Mouse (Mus musculus) frontal cortex, adult (tissue): ENCODE data around the gene Myo5c.

ENCODE experiments used
- ATAC-seq: cut with Nextera tagmentation; 2 replicates; pipeline ENCODE4 v1.9.2; 2017; ENCODE audit warnings: mild to moderate bottlenecking, moderate library complexity, mixed read lengths; ENCODE audit not compliant: low TSS enrichment

The Myo5c gene

GRCm38 (mm10) chr9:75322099-75322885 lies 90.5 kb downstream of the Myo5c start:
- peak; percentile 62 for ATAC-seq

- ATAC-seq: no peak
Observed at GRCm38 (mm10) chr9:75328047-75328446, 96.2 kb downstream of the Myo5c start.

DNA sequence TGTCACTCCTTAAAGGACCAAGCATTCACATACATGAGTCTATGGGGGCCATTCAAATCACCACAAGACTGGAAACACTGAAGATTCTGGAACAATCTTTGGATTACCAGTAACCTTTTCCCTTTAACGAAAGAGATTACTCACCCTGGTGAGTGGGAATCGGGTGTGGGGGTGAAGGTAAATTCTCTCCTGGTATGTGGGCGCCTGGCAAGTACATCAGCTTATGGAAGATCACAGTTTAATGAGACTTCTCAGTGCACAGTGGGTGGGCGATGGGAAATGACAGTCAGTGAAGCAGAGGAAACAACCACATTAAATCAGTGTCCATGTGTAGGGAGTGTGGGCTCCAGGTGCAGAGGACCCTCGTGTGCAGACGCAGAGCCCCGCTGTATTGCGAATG lies 99.0 kb downstream of the Myo5c start:
- ATAC-seq: peak; percentile 64

- ATAC-seq: no peak
Observed at GRCm38 (mm10) chr9:75334440-75334839, 102.6 kb downstream of the Myo5c start.

- ATAC-seq: peak; percentile 93
Observed at GRCm38 (mm10) chr9:75338016-75338415, 106.2 kb downstream of the Myo5c start.

DNA sequence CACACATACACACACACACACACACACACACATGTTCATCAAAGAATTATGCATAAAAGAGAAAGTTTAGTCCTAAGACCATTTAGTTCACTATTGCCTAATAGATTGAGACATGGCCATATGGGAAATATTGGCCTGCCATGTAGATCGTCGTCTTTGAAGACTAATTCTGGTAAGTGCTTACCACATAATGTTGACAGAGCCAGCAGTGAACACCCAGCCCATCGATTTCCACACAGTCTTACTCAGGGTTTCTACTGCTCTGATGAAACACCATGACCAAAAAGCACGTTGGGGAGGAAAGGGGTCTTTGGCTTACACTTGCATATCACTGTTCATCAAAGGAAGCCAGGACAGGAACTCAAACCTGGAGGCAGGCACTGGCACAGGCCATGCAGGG lies 110.6 kb downstream of the Myo5c start:
- ATAC-seq: no peak

DNA sequence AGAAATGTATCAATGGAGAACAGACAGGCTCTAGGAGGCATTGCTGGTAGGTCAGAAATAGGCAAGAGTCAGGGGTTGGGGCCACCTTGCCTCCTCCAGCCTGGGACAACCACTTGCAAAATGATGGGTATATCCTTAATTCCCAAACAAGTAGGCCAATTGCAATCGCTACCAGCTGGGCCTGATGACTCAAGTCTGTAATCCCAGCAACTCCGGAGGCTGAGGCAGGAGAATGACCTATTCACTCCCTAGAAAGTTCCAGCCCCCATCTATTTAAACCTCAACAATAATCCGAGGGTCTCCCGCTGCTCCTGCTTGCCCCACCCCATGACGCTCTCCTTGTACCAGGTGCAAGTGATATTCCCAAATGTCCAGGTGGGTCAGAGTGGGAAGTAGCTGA lies 115.6 kb downstream of the Myo5c start, which contains the start of gene Bcl2l10:
TSS of gene Bcl2l10 (plus strand) at position 301 of the 400 bp plus-strand sequence.
- no peak for ATAC-seq

GRCm38 (mm10) chr9:75348066-75348465 lies 116.2 kb downstream of the Myo5c start:
- ATAC-seq: no peak; the same call in 1 of the 2 replicates

DNA sequence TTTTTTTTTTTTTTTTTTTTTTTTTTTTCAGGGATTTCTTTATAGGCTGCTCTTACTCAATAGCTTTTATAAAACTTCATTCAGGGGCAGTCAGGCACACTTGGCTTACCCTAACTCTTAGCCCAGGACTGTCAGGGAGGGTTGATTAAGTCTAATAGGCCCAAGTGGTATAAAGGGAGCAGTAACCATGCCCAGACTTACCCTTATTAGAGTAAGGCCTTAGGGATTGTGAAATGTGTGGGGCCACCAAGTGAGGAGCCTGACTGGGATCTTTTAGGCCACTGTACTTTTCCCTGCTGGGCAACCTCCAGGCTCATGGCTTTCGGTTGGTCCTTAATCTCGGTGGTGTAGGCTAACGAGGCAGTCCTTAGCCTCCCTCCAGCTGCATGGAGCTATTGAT lies 116.8 kb downstream of the Myo5c start:
- no peak for ATAC-seq

DNA sequence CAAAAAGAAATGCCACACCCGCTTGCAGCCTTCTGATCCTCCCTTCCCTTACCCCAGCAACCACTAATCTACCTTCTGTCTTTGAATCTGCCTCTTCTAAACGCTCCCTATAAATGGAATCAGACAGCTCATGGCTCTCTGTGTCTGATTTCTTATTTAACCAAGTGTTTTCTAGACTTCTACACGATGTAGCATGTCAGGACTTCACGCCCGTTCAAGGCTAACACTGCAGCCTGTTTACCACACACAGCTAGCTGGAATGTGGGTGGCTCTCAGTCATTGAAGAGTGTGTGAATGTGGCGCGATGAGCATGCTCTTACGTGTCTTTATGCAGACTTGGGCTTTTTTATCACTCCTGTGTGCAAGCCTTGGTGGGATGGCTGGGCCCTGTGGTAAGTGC lies 121.3 kb downstream of the Myo5c start:
- peak; percentile 74 for ATAC-seq
